Mouse (Mus musculus): Measurements from ENCODE around the gene LTO1. TPM values are rescaled to one million over a fixed set of nuclear protein-coding genes. Genes with fewer than 3 reads are reported as not detected.

Gene LTO1
- total RNA-seq, 2 experiments from 2014 or later: 26.2 to 33.8 TPM

DNA sequence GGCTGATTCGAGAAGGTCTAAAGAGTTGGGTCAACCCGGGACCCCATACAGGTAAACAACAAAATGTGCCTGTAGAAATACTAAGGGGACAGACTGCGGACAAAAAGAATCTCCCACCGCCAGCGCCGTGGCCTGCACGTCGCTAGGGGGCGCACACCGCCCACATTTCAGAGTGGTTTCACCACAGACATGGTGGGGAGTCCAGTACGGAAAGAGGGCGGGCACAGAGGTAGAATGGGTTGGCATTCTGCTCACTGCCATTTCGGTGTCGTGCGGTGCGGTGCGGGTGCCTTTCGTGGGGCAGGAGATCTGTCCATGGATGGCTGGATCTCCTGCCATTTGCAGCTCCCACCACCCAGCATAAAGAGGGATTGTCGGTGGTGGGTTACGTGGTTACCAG lies 22.6 kb downstream of the LTO1 start:
- Histone ChIP-seq H3K4me3 (peak overlapping the region; percentile 65), H3K27ac (peak overlapping the region; percentile 88)
- peak; percentile 98 for TF ChIP-seq CTCF (conservative IDR thresholded peaks at IDR 0.05)
- peak; percentile 84 to 95 for DNase-seq (ENCODE audit: low spot score in 2 of 2)

DNA sequence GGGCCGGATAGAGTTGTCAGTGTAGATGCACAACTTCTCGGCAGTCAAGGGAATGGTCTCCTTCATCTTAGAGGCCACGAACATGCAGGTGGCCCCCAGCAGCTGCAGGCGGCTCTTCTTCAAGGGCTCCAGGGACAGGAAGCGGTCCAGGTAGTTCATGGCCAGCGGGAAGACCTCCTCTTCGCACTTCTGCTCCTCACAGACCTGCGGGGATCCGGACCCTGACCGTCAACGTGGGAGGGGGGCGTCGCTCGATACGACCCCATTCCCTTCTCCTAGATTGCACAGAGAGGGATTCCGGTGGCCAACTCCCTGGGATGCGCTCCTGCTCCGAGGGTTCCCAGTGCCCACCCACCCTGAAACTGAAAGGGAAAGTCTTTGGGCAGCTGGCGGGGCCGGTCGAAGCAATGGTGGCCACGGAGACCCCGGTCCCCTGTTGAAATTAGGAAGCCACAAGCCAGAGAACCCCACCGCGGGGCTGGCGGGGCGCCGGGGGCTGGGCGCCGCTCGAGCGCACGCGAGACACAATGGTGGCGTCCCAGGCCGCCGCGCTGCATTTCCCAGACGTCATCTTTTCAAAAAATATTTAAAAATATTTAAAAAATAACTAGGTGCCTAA lies 23.1 kb downstream of the LTO1 start:
- Histone ChIP-seq H3K4me3 (peak overlapping the region; percentile 65), H3K27ac (peak overlapping the region; percentile 88)
- TF ChIP-seq CTCF (conservative IDR thresholded peaks at IDR 0.05): no peak
- no peak for DNase-seq (ENCODE audit: low spot score in 2 of 2)

DNA sequence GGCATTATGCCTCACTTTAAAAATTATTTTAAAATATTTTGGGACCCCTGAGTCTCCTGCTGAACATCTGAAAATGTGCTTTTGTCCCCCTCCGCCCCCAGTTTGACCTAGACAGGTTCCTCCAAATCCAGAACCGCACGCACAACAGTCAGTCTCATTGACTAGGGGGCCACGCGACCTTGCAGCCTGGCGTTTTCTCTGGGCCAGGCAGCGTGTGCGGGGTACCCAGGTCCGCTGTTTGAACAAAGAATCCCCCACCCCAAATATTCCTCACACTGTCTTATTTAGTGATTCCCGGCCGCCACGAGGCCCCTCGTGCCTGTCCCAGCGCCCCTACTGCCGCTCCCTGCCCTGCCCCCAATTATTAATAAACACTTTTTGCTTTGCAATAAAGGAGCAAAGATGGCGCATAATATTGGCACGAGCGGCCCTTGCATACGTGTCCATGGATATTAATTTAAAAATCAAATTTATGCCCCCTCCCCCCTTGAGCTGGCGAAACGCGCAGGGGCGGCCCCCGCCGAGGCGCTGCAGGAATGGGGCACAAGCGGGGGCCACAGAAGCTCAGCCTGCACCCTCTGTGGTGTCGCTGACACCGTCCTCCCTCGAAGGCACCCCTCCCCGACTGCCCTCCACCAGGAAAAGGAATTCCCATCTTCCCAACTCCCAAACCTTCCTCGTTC lies 23.9 kb downstream of the LTO1 start:
- DNase-seq (ENCODE audit: low spot score in 2 of 2): no peak

DNA sequence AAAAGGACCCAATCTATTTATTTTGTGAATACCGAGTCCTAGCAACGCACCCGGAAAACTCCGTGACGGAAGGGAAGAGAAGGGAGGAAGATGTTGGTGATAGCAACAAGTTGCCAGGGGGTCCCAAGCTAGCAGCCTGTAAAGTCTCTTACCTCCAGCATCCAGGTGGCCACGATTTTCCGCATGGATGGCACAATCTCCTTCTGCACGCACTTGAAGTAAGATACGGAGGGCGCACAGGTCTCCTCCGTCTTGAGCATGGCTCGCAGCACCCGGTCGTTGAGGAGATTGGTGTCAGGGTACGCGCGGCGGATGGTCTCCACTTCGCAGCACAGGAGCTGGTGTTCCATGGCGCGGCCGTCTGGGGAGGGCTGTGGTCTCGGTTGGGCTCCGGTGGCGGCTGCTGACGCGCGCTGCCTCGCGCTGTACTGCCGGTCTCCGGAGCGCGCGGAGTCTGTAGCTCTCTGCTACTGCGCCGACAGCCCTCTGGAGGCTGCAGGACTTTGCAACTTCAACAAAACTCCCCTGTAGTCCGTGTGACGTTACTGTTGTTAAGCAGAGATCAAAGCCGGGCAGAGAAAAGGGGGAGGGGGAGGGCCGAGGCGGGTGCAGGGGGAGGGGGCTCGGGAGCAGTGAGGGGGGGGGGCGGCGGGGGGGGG lies 24.6 kb downstream of the LTO1 start, which contains the start of gene Ccnd1:
Gene Ccnd1 (minus strand): TSS at position 582 of the 659 bp plus-strand sequence.
- TF ChIP-seq CTCF (conservative IDR thresholded peaks at IDR 0.05): peak; percentile 31
- Histone ChIP-seq H3K27ac (peak within 1 kb of the TSS; percentile 88), H3K4me3 (peak within 1 kb of the TSS; percentile 65)
- DNase-seq (ENCODE audit: low spot score in 2 of 2): peak; percentile 59 to 61

More for the DNA sequence above, 23.9 kb downstream of the LTO1 start:
- Histone ChIP-seq H3K27ac (peak overlapping the region; percentile 88), H3K4me3 (peak overlapping the region; percentile 65)
- no peak for TF ChIP-seq CTCF (conservative IDR thresholded peaks at IDR 0.05)

DNA sequence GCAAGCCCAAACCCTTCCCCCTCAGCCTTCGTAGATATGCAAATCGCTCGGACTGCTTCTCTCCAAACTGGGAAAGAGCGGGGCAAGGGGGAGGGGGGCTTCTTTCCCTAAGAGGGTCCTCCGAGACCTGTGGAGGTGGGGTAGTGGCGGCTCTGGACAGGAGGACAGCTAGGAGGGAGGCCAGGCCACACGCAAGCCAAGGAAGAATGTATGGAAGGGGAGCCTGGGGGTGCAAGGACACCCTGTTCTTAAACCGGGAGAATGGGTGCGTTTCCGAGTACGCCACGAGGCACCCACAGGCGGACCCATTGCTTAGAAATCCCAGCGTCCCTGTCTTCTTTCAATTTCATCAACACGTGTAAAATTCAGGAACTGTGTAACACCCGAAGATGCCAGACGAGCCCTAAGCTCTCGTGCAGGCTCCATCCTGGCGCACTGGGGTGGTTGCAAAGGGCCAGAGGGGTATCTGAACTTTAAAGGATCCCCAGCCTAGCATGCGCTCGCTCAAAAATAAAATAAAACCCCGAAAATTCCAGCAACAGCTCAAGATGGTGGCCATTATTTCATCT lies 25.2 kb downstream of the LTO1 start:
- Histone ChIP-seq H3K4me3 (peak overlapping the region; percentile 41), H3K27ac (0 out of 2 replicates have a peak overlapping the region, but pooled peaks have one; percentile 51)
- DNase-seq (ENCODE audit: low spot score in 2 of 2): no peak
- no peak for TF ChIP-seq CTCF (conservative IDR thresholded peaks at IDR 0.05)

DNA sequence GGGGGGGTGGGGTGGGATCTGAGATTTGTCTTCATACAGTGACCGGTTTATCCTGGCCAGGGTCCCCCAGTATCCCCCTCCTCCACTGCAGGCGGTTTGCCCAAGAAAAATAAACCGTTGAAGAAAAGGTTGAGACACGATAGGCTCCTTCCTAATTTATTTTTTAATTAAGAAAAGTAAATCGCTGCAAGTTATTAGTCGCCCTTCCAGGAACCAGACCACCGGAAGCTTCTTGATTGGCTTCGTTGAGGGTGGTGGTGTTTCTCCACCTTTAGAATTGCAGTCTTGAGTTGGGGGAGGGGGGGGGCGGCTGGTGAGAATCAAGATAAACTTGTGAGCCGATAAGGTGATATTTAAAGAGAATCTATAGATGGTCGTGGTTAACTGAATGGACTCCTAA lies 25.7 kb downstream of the LTO1 start:
- peak overlapping the region; percentile 41 for H3K4me3 ChIP-seq
- H3K27ac ChIP-seq: no peak overlapping the region
- TF ChIP-seq CTCF (conservative IDR thresholded peaks at IDR 0.05): no peak
- DNase-seq (ENCODE audit: low spot score in 2 of 2): no peak

DNA sequence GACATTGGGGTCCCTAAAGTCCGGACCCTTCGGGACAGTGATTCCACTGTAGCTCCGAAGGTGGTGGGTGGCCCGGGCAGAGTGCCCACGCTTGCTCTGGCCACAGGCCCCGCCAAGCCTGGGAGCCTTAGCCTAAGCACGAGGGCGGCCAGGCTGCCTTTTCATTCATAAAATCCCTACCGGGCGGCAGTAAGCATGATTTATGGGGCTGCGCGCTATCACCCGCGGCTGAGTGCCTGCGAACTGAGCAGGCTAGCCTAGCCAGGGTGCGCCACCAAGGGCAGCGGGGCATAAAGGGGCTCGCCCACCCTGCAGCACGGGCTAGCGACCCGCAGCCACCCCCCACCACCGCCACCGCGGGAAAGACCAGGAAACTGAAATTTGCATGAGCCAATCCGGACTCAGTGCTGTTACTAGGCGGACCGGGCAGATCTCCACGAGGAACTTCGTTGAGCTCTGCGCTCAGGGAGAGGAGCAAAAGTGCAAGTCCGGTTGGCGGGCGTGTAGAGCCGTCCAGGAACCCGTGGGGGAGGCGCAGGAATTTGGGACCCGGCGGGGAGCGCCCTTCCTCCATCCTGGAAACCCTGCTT lies 26.4 kb downstream of the LTO1 start:
- no peak for TF ChIP-seq CTCF (conservative IDR thresholded peaks at IDR 0.05)
- Histone ChIP-seq H3K27ac (peak overlapping the region; percentile 64), H3K4me3 (peak overlapping the region; percentile 54)
- DNase-seq (ENCODE audit: low spot score in 2 of 2): peak; percentile 56 to 74

DNA sequence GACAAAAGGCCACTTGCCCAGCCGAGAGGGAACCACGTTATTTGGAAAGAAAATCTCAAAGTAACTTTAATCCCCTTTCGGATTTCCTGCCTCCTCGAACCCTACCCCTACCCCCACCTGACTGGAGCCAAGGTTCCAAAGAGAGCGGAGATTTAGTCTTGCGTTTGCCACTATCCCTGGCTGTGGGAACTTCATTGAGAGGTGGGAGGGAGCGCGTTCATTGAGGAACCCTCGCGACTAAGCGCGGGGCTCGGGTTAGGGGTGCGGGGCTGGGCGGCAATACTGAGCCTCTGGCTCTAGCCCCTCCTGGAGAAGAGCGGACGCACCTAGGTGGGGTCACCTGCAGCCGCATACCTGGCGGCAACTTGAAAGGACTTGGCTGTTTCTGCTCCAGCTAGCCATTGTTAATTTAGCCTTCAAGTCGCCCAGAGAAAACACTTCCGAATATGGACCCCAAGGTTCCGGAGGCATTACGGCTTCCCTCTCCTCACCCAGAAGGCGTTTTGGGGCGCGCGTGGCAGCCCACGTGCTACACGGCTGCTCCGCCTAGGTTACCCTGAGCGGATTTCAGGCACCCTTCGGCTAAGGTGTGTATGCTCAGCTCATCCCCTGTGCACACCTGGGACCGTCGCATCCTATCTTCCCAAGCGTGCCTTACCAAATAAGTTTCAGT lies 27.3 kb downstream of the LTO1 start:
- H3K4me3 ChIP-seq: peak overlapping the region; percentile 63
- no peak for DNase-seq (ENCODE audit: low spot score in 2 of 2)
- no peak overlapping the region for H3K27ac ChIP-seq
- no peak for TF ChIP-seq CTCF (conservative IDR thresholded peaks at IDR 0.05)

DNA sequence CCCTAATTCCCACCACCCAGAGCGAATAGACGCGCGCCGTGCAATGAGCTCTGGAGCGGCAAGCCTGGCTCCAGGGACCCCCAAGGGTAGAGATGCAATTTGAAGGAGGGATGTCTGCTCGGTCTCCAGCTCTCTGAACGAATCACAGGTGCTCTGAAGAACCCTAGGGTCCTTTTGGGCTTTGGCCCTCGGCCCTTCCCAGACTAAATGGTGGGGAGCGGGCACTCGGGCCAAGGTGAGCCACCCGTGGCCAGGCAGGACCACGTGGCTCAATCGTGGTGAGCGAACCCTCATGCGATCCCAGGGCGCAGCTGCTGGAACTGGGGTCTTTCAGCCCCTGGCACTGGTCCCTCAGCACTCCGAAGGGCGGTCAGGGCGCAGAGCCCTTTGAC lies 27.8 kb downstream of the LTO1 start:
- DNase-seq (ENCODE audit: low spot score in 2 of 2): no peak
- no peak overlapping the region for H3K27ac ChIP-seq
- peak overlapping the region; percentile 63 for H3K4me3 ChIP-seq
- no peak for TF ChIP-seq CTCF (conservative IDR thresholded peaks at IDR 0.05)

DNA sequence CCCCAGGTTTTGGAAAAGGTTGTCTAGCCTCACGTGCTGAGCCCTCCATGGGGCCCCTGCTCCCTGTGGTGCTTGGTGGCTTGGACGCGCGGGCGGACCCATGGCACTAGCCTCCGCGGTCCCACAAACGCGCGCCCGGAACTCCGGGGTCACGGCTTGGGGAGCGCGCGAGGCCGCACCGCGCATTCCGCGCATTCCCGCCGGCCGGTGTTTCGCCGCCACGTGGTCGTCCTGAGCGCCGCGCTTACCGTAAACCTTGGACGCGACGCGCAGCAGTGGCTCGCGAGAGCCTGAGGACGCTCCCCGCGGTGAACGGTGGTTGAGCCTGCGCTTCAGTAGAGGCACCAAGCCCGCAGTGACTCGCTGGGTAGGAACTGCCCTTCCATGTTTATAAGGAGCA lies 28.4 kb downstream of the LTO1 start:
- peak; percentile 42 to 58 for DNase-seq (ENCODE audit: low spot score in 2 of 2)
- peak; percentile 58 for TF ChIP-seq CTCF (conservative IDR thresholded peaks at IDR 0.05)

DNA sequence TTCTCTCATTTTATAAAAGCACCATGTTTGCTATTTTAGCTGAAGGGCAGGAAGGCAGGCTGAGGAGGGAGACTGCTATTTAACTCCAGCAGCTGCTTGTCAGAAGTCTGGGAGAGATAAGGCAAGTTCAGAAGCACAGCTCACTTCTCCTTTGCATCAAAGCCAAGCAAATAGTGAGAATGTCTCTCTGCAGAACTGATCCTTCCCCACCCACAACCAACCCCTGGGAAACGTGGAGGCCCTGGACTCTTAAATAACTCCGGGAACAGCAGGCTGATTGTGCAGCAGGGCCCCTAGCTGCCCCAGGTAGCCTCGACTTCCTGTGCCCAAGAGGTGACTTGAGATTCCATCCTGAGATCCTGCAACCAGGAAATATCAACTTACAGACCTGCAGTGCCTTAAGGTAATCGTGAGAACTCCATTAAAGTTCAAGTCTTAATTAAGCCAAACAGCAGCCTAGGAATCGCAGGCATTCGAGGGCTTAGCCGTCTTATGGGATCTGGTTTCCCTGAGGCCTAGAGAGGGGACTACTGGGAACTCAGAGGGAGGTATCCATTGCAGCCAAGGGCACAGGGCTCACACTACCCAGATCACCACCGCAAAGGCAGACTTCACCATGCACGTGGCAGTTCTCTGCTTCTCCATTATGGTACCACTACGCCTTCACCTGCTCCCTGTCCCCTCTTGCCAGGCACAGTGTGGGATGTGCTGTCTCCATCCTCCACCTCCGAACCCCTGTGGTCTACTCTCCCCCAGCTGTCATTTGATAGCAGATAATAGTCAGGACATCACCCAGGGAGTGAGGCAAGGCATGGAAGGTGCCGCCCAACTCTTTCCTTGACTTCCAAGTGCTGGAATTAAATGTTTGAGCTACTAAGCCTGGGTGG lies 43.9 kb downstream of the LTO1 start:
- Histone ChIP-seq H3K4me3 (no peak overlapping the region), H3K27ac (no peak overlapping the region)
- no peak for DNase-seq (ENCODE audit: low spot score in 2 of 2)
- no peak for TF ChIP-seq CTCF (conservative IDR thresholded peaks at IDR 0.05)

More for the DNA sequence above, 28.4 kb downstream of the LTO1 start:
- Histone ChIP-seq H3K4me3 (peak overlapping the region; percentile 63), H3K27ac (no peak overlapping the region)

Data from layer of hippocampus, adult 2 months (tissue).